Mouse (Mus musculus): ENCODE measurements around the gene Slc37a3. TPM values are rescaled to one million over a fixed set of nuclear protein-coding genes. Genes with fewer than 3 reads are reported as not detected.

Slc37a3 gene
- total and polyA plus RNA-seq, 3 experiments, result 9.2 to 19.3 (median 18.8) TPM

DNA sequence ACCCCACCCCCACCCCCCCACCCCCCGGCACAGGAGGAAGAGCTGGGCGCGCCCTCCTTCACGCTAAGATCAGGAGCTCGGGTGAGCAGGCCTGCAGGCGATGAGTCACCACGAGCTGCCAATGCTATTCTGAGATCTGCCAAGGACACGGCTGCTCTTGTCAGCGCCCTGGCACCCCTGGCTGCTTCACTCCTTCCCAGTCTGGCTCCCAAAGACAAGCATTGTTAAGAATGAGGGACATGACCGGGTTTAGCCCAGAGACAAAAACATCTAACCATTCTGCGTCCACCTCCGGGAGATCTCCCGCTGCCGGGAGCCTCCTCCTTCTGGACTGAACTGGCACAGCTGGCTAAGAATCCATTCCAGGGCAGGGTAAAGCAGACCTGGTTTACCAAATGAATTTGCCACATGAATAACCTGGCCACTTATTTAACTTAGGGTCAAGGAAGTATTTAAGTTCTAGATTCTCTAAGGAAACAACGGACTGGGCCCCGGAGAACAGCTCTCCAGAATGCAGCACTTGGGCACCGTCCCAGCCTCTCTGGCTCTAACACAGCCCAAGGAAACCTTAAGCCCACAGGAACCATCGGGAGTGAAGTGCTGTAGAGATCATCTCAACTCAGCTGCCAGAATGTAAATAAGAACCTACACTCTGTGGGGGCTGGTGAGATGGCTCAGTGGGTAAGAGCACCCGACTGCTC is 58.3 kb downstream of the Slc37a3 start:
- no peaks in the 10 kb centered on the region for H3K27me3 ChIP-seq (ENCODE audit: control insufficient read depth, insufficient read depth, low read length)
- TF ChIP-seq CTCF (IDR thresholded peaks at IDR 0.05) (no peak), POLR2A (IDR thresholded peaks at IDR 0.05; ENCODE audit: insufficient read depth, low read depth, low read length) (no peak), EP300 (IDR thresholded peaks at IDR 0.05; ENCODE audit: insufficient read depth, low read depth, low read length) (0 out of 2 replicates have a peak, but pooled peaks have one; percentile 26)
- 27% methylated on average over 19 of the region's 19 CpGs for WGBS
- H3K9ac ChIP-seq (ENCODE audit: low read depth, low read length), result 0 out of 2 replicates have a peak overlapping the region, but pooled peaks have one; percentile 21
- H3K36me3 ChIP-seq (ENCODE audit: control insufficient read depth, insufficient read depth, low read length), result 0 out of 2 replicates have a peak, but pooled peaks cover 2% of the 10 kb centered on the region
- H3K4me3 ChIP-seq, result no peak overlapping the region
- DNase-seq, result peak; percentile 65 to 83
- intact Hi-C loops (cut with DNase I), result no loop called here
- peaks cover 5% of the 10 kb centered on the region for H3K4me1 ChIP-seq (ENCODE audit: control insufficient read depth, insufficient read depth, low read length)
- peak overlapping the region; percentile 74 for H3K27ac ChIP-seq
- no peaks in the 10 kb centered on the region for H3K79me2 ChIP-seq (replicated peaks; ENCODE audit: control insufficient read depth, insufficient read depth, low read length)

DNA sequence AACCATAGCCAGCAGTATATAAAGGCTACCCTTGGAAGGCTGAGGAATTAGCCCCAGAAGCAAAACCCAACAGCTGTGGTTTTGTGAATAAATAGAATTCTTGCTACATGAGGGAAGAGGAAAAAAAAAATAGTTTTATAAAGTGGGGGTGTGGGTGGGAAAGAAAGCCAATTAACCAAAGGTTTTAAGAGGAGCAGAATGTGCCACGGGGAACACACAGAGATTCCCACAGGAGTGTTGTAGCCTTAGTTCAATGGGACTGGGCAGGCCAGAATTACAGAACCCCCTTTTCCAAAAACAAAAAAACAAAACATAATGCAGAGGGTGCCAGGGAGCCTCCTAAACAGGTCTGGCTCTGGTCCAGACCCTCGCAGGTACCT is 58.9 kb downstream of the Slc37a3 start:
- Histone ChIP-seq H3K9ac (ENCODE audit: low read depth, low read length) (no peak overlapping the region), H3K36me3 (ENCODE audit: control insufficient read depth, insufficient read depth, low read length) (0 out of 2 replicates have a peak, but pooled peaks cover 2% of the 10 kb centered on the region), H3K79me2 (replicated peaks; ENCODE audit: control insufficient read depth, insufficient read depth, low read length) (no peaks in the 10 kb centered on the region), H3K4me1 (ENCODE audit: control insufficient read depth, insufficient read depth, low read length) (peaks cover 5% of the 10 kb centered on the region), H3K27ac (peak overlapping the region; percentile 86), H3K4me3 (no peak overlapping the region), H3K27me3 (ENCODE audit: control insufficient read depth, insufficient read depth, low read length) (no peaks in the 10 kb centered on the region)
- intact Hi-C loops (cut with DNase I), result no loop called here
- peak in 1 of 2 experiments; percentile 18 for DNase-seq
- TF ChIP-seq CTCF (IDR thresholded peaks at IDR 0.05), result no peak
- no peak for TF ChIP-seq EP300 (IDR thresholded peaks at IDR 0.05; ENCODE audit: insufficient read depth, low read depth, low read length)
- TF ChIP-seq POLR2A (IDR thresholded peaks at IDR 0.05; ENCODE audit: insufficient read depth, low read depth, low read length), result no peak
- 65% methylated on average over 2 of the region's 2 CpGs for WGBS

DNA sequence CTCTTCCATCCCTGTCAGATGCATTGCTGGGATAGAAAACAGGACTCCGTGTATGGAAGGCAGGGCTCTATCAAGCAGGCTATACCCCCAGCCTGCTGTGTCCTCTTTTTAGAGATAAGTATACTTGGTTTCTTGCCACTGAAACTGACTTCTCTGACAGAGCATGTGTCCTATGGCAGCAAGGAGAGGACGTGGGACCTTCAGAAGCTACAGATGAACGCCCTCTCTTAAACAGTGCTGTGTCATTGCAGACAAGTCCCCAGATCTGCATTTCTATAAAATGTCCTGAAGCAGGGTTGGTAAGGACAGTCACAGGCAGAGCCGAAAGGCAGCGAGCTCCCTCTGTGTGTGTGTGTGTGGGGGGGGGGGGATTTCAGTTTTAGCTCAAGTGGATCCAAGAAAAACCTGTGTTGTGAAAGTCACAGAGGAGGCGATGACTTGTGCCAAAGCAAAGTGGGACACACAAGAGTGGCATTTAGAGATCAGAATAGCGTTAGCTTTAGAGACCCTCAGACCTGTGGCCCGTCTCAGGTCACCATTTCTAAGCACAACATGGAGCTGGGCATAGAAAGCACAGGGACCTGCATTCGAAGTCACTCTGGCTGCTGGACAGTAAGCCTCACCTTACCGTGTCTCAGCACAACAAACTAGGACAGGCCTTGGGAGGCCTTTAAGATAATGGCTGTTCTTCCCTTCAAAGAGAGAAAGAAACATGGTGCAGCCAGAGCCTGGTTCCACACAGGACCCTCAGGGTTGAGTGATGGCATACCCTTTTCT is 59.4 kb downstream of the Slc37a3 start:
- TF ChIP-seq POLR2A (IDR thresholded peaks at IDR 0.05; ENCODE audit: insufficient read depth, low read depth, low read length) (no peak), EP300 (IDR thresholded peaks at IDR 0.05; ENCODE audit: insufficient read depth, low read depth, low read length) (no peak), CTCF (IDR thresholded peaks at IDR 0.05) (no peak)
- peak; percentile 38 for DNase-seq
- 58% methylated on average over 10 of the region's 10 CpGs for WGBS

DNA sequence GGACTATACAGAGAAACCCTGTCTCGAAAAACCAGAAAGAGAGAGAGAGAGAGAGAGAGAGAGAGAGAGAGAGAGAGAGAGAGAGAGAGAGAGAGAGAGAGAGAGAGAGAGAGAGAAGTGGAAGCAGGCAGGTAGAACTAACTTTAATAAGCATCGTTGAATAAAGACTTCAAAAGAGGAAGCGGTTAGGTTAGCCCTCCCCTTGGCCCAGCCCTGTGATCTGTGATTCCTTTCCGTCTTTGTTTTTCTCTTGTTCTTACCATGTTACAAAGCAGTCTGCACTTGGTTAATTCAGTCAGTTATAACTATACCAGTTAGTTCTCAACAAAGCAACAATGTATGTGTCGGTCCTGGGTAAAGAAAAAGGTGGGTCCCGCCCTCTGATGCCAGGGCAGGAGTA is 61.4 kb downstream of the Slc37a3 start:
- DNase-seq, result no peak
- Histone ChIP-seq H3K27ac (no peak overlapping the region), H3K4me1 (ENCODE audit: control insufficient read depth, insufficient read depth, low read length) (peaks cover 5% of the 10 kb centered on the region), H3K4me3 (no peak overlapping the region), H3K36me3 (ENCODE audit: control insufficient read depth, insufficient read depth, low read length) (0 out of 2 replicates have a peak, but pooled peaks cover 2% of the 10 kb centered on the region), H3K9ac (ENCODE audit: low read depth, low read length) (no peak overlapping the region), H3K79me2 (replicated peaks; ENCODE audit: control insufficient read depth, insufficient read depth, low read length) (no peaks in the 10 kb centered on the region), H3K27me3 (ENCODE audit: control insufficient read depth, insufficient read depth, low read length) (no peaks in the 10 kb centered on the region)
- WGBS, result 91% methylated on average over 5 of the region's 6 CpGs
- TF ChIP-seq CTCF (IDR thresholded peaks at IDR 0.05), result no peak
- no peak for TF ChIP-seq EP300 (IDR thresholded peaks at IDR 0.05; ENCODE audit: insufficient read depth, low read depth, low read length)
- no peak for TF ChIP-seq POLR2A (IDR thresholded peaks at IDR 0.05; ENCODE audit: insufficient read depth, low read depth, low read length)
- intact Hi-C loops (cut with DNase I), result no loop called here

More for the DNA sequence above, 59.4 kb downstream of the Slc37a3 start:
- Histone ChIP-seq H3K4me1 (ENCODE audit: control insufficient read depth, insufficient read depth, low read length) (peaks cover 5% of the 10 kb centered on the region), H3K27ac (peak overlapping the region; percentile 86), H3K4me3 (no peak overlapping the region), H3K27me3 (ENCODE audit: control insufficient read depth, insufficient read depth, low read length) (no peaks in the 10 kb centered on the region), H3K79me2 (replicated peaks; ENCODE audit: control insufficient read depth, insufficient read depth, low read length) (no peaks in the 10 kb centered on the region), H3K9ac (ENCODE audit: low read depth, low read length) (no peak overlapping the region), H3K36me3 (ENCODE audit: control insufficient read depth, insufficient read depth, low read length) (0 out of 2 replicates have a peak, but pooled peaks cover 2% of the 10 kb centered on the region)
- intact Hi-C loops (cut with DNase I), result no loop called here

DNA sequence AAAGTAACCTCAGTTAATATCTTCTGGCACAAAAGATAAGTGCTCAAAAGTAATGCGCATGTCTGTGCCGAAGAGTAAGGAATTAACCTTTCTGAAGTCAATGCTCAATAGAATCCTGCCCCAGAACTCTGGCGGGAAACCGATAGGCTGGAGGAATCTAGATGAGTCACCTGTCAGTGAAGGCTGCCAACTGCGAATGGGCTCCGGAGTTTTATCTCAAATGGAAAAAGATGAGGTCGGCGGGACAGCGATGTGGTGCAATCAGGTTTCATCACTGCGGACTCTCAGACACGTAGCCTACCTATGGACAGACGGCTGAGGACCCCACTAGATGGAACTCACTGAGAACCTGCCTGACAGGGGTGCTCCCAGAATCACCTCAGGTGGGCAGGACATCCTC is 63.0 kb downstream of the Slc37a3 start:
- H3K36me3 ChIP-seq (ENCODE audit: control insufficient read depth, insufficient read depth, low read length), result 0 out of 2 replicates have a peak, but pooled peaks cover 2% of the 10 kb centered on the region
- 65% methylated on average over 12 of the region's 12 CpGs for WGBS
- TF ChIP-seq EP300 (IDR thresholded peaks at IDR 0.05; ENCODE audit: insufficient read depth, low read depth, low read length), result no peak
- no peak for TF ChIP-seq POLR2A (IDR thresholded peaks at IDR 0.05; ENCODE audit: insufficient read depth, low read depth, low read length)
- TF ChIP-seq CTCF (IDR thresholded peaks at IDR 0.05), result no peak
- H3K4me3 ChIP-seq, result no peak overlapping the region
- no peak for DNase-seq
- intact Hi-C loops (cut with DNase I), result no loop called here
- H3K9ac ChIP-seq (ENCODE audit: low read depth, low read length), result no peak overlapping the region
- no peaks in the 10 kb centered on the region for H3K27me3 ChIP-seq (ENCODE audit: control insufficient read depth, insufficient read depth, low read length)
- peaks cover 5% of the 10 kb centered on the region for H3K4me1 ChIP-seq (ENCODE audit: control insufficient read depth, insufficient read depth, low read length)
- H3K27ac ChIP-seq, result no peak overlapping the region
- no peaks in the 10 kb centered on the region for H3K79me2 ChIP-seq (replicated peaks; ENCODE audit: control insufficient read depth, insufficient read depth, low read length)

Data from heart, adult 2 months (tissue).